Mouse (Mus musculus) testis, adult 2 months (tissue): ENCODE results near the gene Nsg2.

ENCODE experiments used
- CTCF ChIP-seq: fragments of 200-500 bp; IDR thresholded peaks from 2 replicates; pipeline ENCODE4 v1.5.1; 2012; ENCODE audit warnings: low read depth, mild to moderate bottlenecking, inconsistent platforms, low read length, moderate library complexity; ENCODE audit not compliant: control insufficient read depth, insufficient read depth, insufficient replicate concordance
- POLR2A ChIP-seq: fragments of 200-500 bp; IDR thresholded peaks from 2 replicates; pipeline ENCODE4 v1.6.1; 2012; ENCODE audit warnings: low read depth, mild to moderate bottlenecking, inconsistent platforms, low read length, moderate library complexity; ENCODE audit not compliant: control insufficient read depth

- no peak for TF ChIP-seq CTCF
- no peak for TF ChIP-seq POLR2A
Measured at GRCm38 (mm10) chr11:31974826-31975225, 25.4 kb upstream of the Nsg2 start.
